Mouse (Mus musculus) right cerebral cortex, postnatal 10 days (tissue): ENCODE results near the gene Slc6a11.
A peak's percentile ranks its signal among the peaks of the same experiment; 100 is the strongest.

Source experiments
- DNase-seq, 2 experiments: peaks; one replicate each; pipeline ENCODE4 v3.0.0; 2021; ENCODE audit warnings: low spot score in 2 of 2

Gene Slc6a11

GRCm38 (mm10) chr6:114178141-114178540, 47.1 kb downstream of the Slc6a11 start:
- DNase-seq: no peak

- DNase-seq: no peak
These were observed 51.5 kb downstream of the Slc6a11 start for GRCm38 (mm10) chr6:114182366-114183179.

GRCm38 (mm10) chr6:114187121-114187520, 56.1 kb downstream of the Slc6a11 start:
- no peak for DNase-seq

GRCm38 (mm10) chr6:114188869-114189268, 57.8 kb downstream of the Slc6a11 start:
- DNase-seq: peak; percentile 70 to 73

- DNase-seq: no peak
These were observed 65.0 kb downstream of the Slc6a11 start for GRCm38 (mm10) chr6:114195998-114196397.

- DNase-seq: peak; percentile 48 to 52
These were observed 68.3 kb downstream of the Slc6a11 start for GRCm38 (mm10) chr6:114199200-114199845.

GRCm38 (mm10) chr6:114204557-114204956, 73.5 kb downstream of the Slc6a11 start:
- DNase-seq: no peak

GRCm38 (mm10) chr6:114208296-114208695, 77.3 kb downstream of the Slc6a11 start:
- no peak for DNase-seq

GRCm38 (mm10) chr6:114214393-114214792, 83.4 kb downstream of the Slc6a11 start:
- no peak for DNase-seq

GRCm38 (mm10) chr6:114216741-114217414, 85.8 kb downstream of the Slc6a11 start:
- DNase-seq: peak; percentile 75 to 84

GRCm38 (mm10) chr6:114224399-114224798, 93.4 kb downstream of the Slc6a11 start:
- peak; percentile 57 to 72 for DNase-seq

GRCm38 (mm10) chr6:114227378-114227777, 96.3 kb downstream of the Slc6a11 start:
- no peak for DNase-seq

GRCm38 (mm10) chr6:114228196-114228595, 97.2 kb downstream of the Slc6a11 start:
- no peak for DNase-seq

- DNase-seq: peak; percentile 52 to 68
These were observed 108.0 kb downstream of the Slc6a11 start for GRCm38 (mm10) chr6:114238892-114239644.

GRCm38 (mm10) chr6:114245665-114246064, 114.6 kb downstream of the Slc6a11 start:
- DNase-seq: no peak

- peak; percentile 83 to 87 for DNase-seq
These were observed 119.3 kb downstream of the Slc6a11 start for GRCm38 (mm10) chr6:114250311-114250710.

GRCm38 (mm10) chr6:114254927-114255326, 123.9 kb downstream of the Slc6a11 start:
- peak; percentile 73 to 85 for DNase-seq

- DNase-seq: no peak
These were observed 126.8 kb downstream of the Slc6a11 start for GRCm38 (mm10) chr6:114257762-114258361.

- DNase-seq: no peak
These were observed 127.7 kb downstream of the Slc6a11 start for GRCm38 (mm10) chr6:114258661-114259193.

GRCm38 (mm10) chr6:114261609-114262008, 130.6 kb downstream of the Slc6a11 start:
- no peak for DNase-seq

GRCm38 (mm10) chr6:114264010-114264409, 133.0 kb downstream of the Slc6a11 start:
- DNase-seq: no peak
